Mouse (Mus musculus) ovary, adult 18-20 months (tissue): ENCODE measurements around the gene Rab22a.
"Not testable (repeated sequence)": the region's sequence is repeated elsewhere in the genome, so short reads cannot be mapped to it uniquely, and the experiment has no call there.

Experiments used
- DNase-seq: peaks from one replicate; pipeline ENCODE4 v3.0.0; 2022; ENCODE audit warnings: low spot score, mixed read lengths

Gene Rab22a

DNA sequence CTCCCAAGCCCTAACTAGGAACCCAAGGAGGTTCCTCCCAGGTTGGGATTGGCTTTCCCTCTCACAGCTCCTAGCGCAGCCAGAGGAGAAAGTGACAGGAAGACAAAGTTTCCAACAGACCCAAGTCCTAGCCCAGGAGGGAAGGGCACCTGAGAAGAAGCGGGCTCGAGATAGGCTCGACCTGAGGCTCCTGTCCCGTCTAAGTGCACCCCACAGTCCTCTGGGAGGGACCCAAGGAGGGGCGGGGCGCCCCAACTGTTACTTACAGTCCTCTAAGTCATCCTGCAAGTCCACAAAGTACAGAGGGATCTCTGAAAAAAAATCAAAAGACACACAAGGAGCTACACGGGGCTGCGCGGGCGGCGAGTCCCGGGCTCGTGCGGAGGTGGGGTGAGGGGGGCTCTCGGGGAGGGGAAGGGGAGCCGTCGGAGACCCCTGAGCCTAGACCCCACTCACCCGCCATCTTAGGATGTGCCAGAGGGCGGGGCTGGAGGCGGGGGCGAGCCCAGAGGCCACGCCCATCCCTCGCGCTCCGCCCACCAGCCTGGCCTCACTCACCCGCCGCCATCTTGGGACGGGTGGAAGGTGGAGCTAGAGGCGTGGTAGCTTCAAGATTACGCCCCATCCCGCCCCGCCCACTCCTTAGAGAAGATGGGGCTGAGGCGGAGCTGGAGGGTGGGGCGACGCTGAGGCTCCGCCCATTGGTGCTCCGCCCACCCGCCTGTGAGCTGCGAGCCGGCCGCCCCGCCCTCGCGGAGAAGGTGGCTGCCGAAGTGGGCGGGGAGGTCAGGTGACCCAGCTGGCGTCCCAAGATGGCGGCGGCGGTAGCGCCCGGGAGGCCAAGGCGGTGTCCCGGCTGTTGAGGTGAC, at the start of gene Rab22a:
Gene Rab22a, plus strand, starts transcription at position 704 of the 869 bp plus-strand sequence.
- peak; percentile 96 for DNase-seq

DNA sequence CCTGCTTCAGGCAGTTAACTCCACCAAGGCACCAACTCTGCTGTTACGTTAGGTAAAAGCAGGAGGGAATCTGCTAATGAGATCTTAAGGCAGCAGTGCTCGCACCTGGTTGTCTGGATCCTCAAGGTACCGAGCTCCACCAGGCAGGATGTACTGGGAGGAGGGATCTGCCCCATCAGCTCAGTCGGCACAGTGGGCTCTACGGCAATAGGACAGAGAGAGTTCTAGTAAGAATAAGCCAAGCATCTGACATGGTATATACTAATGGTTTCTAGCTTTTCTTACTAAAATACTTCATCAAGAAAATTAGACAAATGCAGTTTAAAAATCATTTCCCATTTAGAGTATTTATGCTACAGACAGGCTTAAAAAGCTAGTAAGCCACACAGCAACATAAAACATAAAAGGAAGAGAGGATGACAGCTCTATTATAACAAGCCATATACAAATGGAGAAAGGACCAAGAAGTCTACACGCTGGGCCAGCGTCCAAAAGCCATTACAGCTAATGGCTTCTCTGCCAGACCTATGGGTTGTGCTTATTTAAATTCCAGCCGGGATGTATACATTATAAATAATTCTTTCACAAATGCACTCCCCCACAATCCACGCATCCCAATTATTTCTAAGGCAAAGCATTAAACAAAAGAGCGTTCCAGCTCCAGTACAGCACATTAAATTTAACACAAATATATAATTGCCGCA, 44.0 kb upstream of the Rab22a start:
- no peak for DNase-seq

DNA sequence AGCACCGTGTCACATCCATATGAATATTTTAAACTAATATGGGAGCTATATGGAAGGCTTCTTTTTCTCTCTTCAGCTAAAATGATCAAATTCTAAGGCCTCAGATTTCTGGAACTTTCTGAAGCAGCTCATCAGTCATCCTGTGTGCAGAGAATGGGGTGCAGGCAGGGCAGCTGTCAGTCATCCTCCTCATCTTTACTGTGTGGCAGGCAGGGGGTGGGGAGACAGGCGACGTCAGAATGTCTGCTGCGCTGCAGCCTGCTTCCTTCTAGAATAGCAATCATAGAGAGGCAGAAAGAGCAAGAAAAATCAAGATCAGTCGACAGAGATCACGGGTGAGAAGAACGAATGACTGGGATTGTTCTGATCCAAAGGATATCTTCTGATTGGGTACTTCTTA, 43.4 kb upstream of the Rab22a start:
- DNase-seq, result no peak

DNA sequence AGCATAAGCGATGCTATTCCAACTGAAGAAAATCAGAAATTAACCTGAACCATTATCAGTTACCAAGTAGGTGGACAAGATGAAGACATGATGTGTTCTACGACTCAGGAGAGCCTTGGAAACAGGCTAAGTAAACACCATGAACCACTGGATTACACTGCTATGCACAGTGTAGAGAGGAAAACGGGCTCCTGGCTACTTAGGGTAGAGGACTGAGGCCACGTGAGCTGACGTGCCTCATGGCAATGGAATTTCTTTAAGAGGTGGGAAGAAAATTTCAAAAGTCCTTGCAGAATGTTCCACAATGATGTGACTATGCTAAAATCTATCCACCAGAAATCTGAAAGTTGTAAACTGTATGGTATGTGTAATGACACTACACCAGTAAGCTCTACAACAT, 40.4 kb upstream of the Rab22a start:
- no peak for DNase-seq

DNA sequence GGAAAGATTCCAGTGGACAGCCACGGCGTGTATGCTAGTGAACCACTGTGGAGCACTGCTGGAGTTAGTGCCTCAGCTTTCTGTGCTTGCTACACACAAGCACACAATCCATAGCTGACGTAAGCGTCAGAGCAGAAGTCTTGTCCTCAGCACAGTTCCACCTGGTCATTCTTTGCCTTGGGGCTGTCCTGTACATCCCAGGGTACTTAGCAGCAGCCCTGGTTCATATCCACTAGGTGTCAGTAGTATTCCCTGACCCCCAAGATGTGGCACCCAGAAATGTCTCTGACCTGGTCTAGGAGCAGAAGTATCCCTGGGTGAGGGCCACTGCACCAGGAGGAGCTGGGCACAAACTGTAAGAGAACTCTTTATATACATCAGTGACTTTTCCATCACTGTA, 38.9 kb upstream of the Rab22a start:
- no peak for DNase-seq

DNA sequence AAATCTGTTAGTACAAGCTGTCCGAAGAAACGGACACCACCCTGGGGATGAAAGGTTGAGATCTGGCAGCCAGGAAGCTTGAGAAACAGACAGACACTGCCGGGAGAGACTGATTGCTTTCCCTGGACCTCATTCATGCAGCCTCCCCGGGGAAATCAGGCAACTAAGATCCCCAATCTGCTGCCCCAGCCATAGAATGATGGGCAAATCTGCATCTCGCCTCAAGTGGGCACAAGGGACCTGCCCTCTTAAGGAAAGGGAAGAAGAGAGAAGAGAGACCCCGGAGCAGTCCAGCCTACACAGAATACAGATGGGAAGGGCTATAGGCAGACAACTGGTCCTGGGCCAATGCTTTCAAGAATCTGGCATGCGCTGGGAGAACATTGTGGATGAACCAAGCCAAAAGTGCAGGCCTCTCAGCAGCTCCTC, 37.4 kb upstream of the Rab22a start:
- no peak for DNase-seq

DNA sequence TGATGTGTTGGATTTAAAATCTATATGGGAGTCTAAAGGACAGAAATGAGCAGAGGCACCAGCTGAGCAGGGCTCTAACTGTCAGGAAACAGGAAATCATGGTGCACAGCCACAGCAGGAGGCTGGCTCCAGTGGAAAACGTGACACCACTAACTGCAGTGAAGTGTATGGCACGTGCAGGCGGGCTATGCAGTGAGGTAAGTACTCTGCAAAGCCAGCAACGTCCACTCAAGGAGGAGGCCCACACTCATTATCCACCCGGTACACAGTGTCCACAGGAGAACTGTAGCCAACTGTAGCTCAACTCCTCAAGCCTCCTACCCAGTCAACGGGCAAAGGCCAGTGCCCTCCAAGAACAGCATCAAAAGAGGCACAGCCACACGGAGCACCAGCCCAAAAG, 34.9 kb upstream of the Rab22a start:
- DNase-seq, result no peak

DNA sequence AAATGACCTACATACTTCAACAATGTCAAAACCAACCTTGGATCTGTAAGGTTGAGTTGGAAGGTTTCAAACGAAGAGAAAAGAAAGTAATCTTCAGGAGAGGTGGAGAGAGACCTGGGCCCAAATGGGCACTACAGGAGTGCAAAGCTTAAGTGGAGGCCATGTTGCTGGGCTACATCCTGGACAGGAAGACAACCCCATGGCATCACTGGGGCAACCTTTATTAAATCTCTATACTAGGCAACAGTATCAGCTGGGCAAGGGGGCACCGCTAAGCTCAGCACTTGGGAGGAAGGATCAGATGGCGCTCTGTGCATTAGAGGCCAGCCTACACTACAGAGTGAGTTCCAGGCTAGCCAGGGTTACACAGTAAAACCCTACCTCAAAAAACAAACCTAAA, 33.8 kb upstream of the Rab22a start:
- no peak for DNase-seq

DNA sequence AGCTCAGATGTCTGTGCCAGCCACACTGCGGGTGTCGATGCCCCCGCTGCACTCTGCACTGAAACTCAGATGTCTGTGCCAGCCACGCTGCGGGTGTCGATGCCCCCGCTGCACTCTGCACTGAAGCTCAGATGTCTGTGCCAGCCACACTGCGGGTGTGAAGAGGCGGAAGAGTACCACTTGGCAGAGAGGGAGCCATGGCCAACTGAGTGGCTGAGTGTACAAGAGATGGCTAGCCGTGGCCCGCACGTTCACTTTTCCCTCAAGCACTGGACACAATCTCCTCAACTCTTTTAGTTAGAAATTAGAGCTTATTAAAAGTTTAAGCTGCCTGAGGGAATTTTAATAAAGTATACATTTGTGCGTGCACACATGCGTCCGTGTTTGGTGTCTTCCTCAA, 25.5 kb upstream of the Rab22a start:
- not testable (repeated sequence) for DNase-seq

DNA sequence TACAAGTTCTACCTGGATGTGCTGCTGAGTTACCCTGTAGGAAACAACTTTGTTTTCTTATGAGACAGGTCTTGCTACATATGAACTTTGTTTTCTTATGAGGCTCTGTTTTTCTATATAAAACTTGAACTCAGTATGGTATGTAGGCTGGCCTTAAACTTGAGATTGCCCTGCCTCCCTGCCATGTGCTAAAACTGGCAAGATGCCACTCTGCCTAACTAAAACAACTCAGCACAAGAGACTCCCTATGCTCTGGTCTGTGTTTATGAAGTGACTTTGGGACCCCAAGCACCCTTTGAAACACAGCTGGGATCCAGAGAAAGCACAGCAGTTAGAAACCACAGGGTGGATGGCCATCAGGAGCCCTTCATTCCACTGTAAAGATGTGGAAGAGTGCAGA, 18.2 kb upstream of the Rab22a start:
- DNase-seq, result no peak

DNA sequence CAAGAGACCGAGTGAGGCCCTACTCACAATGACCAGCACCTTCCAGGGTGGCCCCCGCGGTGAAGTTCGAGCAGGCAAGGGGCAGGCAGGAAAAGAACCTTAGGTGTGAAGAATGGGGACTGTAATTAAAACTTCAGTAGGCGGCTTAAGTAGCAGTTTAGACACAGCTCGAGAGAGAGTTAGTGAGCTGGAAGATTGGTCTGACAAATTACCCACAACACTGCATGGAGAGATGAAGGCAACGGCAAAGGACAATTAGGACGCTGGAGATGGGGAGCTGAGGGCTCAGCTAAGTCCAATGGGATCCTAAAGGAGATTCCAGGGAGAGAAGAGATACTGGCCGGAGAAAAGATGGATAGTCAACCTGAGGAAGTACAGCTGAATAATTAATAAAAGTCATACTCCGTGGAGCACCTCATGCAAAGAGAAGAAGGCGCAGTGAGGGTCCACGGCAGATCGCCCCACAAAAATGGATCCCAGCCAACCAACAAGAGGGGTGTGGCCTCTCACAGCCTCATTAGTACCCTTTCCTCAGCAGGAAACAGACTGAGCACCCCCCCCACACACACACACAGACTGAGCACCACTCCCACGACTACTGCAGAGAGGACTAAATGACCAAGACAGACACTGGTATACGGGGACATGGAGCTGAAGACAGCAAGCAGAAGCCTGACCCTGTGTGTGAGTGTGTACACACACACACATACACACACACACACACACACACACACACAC, 17.1 kb upstream of the Rab22a start:
- no peak for DNase-seq

DNA sequence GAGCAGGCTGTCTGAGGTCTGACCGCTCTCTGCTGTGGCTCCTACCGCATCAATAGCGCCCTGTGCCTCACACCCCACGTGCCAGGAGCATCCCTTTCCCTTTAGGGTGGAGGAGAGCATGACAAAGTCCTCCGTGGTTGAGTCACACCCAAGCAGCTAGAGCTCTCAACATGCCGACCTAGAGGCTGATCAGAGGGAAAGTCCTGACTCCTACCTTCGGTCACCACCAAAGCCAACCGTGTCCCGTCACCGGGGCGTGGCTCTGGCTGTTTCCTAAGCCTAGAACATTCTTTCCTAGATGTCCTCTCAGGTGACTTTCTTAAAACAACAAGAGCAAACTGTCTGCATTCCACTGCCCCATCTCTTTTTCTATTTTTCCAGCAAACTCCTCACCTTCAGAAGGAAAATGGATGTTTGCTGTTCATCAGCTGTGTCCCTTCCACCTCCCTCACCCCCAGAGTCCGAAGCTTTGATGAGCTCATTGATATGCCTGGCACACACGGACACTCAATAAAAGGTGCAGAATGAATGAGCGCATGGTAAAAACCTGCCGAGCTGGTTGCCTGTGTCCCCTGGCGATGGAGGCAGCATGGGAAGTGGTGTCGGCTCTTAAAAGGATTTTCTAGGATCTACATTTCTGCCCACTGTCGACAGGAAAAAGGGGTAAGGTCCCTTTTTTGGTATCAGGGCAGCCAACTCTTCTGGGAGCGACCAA, 12.2 kb upstream of the Rab22a start:
- no peak for DNase-seq

DNA sequence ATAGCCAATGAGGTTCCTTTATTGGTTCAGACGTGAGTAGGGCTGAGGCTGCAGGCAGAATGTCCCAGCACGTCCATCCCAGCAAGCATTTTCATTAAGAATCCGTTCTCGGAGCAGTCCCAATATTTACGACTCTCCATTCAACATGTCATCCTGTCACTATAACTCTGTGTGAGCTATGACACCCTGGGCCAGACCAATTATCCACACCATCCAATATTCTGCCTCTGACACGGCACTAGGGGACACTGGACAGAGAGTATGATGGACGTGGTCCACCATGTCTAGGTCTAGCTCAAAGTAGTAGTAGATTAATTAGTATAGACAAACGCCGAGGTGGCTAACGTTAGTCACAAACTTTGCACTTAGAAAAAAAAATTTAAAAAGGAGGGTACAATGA, 9.8 kb upstream of the Rab22a start:
- DNase-seq, result no peak

DNA sequence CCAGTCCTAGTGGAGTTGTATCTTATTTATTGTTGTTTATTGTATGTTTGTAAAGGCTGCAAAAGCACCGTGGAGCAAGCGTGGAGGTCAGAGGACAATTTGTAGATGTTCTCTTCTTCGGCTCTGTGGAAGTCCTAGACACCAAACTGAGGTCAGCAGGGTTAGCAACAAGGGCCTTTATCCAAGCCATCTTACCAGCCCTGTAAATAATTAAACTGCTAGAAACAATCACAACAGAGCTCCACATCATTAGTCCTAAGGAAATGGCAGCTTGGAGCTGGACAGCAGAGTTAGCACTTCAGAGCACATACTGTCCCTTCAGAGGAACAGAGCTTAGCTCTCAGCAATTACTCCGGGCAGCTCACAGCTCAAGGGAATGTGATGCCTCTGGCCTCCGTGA, 6.0 kb upstream of the Rab22a start:
- no peak for DNase-seq

DNA sequence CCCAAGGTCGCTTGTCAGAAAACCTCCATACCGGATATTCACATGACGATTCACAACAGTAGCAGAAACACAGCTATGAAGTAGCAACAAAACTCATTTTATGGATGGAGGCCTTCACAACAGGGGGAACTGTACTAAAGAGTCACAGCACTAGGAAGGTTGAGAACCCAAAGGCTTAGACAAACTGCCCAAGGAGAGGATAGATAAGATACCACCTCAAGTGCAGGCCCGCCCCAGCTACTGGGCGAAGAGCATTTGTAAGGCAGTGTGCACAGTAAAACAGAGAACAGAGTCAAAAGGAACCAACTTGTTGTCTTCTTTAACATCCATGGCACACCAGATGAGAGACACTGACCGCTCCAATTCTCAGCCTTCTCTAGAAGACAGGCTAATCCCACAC, 1.8 kb upstream of the Rab22a start:
- DNase-seq, result no peak

DNA sequence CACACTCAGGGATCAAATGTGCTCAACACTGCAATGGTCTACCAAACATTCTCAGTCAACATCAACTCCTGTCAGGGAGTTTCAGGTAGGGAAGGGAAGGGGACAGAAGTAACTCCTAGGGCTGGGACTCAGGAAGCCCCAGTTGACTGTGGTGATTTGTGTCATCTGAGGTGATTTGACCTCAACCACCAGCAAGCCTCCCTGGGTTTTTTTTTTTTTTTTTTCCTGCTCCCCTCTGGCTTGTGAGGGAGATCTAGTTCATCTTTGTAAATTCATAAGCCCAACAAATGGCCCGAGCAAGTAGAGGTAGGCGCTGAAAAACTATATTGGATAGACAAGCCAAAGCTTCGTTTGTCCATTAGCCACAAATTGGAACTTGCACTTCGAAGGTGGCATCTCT, 1.0 kb upstream of the Rab22a start:
- no peak for DNase-seq

DNA sequence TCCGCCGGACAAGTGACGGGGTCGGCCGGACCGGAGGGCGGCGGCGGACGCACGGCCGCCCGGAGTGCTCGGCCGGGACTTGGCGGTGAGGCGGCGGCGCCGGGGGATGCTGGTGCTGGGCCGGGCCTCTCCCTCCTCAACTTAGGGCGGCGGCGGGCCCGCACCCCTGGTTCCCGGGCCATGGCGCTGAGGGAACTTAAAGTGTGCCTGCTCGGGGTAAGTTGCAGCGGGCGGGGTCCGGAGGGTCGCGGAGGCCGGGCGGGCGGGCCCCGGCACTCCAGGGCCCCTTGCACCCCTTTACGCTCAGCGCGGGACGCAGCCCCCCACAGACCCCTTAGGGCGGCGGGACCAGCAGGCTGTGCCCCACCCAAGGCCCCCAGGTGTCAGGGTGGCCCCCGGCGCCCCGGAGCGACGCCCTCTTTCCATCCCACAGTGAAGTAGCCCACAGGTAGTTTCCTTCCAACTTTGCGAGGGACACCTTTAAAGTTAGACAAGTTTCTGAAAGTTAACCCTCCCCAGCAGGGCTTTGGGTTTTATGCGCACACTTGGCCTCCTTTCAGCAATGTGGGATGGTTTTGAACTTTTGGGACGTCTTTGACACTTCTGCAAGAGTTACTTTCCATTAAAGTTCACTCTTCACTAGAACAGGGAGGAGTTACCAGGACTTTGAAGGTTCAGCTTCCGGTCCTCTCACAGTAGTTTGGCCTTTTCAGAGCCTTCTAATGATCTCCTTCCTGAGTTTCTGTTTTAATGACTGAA, 545 bp downstream of the Rab22a start:
- no peak for DNase-seq

DNA sequence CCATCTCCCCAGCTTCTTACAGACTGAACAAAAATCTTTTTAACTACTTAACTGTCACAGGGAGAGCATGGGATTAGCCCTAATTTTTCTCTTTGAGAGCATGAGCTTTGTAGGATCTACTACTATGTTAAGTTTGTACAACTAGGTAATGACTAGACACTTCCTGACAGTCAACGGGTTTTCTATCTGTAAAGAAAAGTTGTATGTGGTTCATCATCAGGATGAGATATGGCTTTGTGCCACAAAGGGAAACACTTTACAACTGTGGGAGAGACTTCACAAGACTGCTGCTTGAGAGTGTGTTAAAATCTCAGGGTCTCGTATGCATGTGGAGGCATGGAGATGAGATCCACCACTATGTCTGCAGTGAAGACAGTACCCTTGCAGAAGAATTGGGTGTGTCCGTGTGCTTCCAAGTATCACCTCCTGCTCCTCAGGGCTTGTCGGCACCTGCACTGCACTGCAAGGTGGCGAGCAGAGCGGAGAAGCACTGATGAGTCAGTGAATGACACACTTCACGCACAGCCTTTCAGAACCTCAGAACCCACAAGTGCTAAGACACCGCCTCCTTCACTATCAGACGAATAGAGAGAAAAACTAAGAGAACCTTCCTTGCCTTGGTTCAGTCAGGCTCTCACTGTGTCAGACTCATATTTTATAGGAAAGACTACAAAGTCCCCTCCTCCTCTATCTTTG, 2.8 kb downstream of the Rab22a start:
- no peak for DNase-seq

DNA sequence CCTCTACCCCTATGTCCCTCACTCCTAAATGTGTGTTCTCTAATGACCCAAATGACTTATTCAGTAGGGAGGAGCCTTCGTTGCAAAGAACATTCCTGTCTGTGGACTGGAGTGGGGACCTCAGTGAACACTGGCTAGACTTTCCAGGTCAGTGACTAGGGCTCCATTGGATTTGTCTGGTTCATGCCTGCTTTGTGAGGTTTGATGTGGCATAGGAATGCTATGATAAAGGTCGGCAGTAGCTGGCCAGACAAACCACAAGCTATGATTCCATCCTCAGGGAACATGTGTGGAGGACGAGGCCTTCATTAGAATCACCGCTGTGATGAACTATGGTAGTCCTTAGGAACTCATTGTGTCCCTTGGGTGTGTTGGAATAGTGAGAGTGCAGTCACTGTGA, 5.2 kb downstream of the Rab22a start:
- DNase-seq, result no peak

DNA sequence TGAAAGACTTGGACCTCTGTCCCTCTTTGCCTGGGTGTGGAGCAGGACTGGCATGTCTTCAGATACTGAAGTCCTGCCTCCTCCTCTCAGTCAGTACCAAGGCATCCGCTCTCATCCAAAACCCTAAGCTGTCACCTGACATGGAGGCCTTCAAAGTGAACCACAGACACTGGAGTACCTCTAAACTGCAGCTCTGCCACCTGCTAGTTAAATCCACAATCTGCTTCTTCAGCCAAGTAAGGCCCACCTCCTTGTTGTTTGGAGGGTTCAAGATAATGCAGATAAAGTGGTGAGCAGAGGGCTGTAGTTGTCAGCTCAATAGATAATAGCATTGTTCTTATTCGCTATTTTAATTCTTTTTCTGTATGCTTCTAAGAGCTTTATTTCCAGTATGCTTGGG, 5.7 kb downstream of the Rab22a start:
- no peak for DNase-seq

DNA sequence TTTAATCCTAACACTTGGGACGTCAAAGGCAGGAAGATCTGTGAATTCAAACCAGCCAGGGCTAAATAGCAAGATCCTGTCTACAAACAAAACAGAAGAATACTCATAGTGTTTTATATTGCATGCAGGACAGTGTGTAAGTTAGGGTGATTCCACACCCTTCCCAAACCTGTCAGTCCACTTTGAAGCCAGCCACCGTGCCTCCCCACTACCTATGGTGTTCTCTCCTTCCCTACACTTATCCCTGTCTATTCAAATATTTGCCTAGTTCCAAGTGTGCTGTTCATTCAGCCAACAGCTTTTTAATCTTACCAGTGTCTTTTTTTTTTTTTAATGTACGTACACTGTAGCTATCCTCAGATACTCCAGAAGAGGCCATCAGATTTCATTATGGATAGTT, 7.3 kb downstream of the Rab22a start:
- DNase-seq, result no peak
